Mouse (Mus musculus) forebrain, postnatal 0 days (tissue): ENCODE results near the gene Kansl2. TPM values are rescaled to one million over a fixed set of nuclear protein-coding genes. Genes with fewer than 3 reads are reported as not detected.
A peak's percentile ranks its signal among the peaks of the same experiment; 100 is the strongest.

Source experiments
- ATAC-seq: fragments of 200-750 bp; cut with Nextera tagmentation; 2 replicates; pipeline ENCODE4 v1.8.0; 2017; ENCODE audit warnings: mild to moderate bottlenecking, moderate library complexity
- DNase-seq: peaks from one replicate; pipeline ENCODE4 v3.0.0-alpha.2; 2015
- H3K27ac ChIP-seq: fragments of 300-500 bp; sonication (generic); 2 replicates; pipeline ENCODE4 v1.5.1; 2014; ENCODE audit warnings: low read depth, mild to moderate bottlenecking, antibody characterized with exemption, low read length, moderate library complexity, mixed read lengths
- H3K27me3 ChIP-seq: fragments of 300-500 bp; sonication (generic); 2 replicates; pipeline ENCODE4 v1.6.1; 2014; ENCODE audit warnings: mild to moderate bottlenecking, low read length, mixed read lengths; ENCODE audit not compliant: insufficient read depth
- H3K36me3 ChIP-seq: fragments of 300-500 bp; sonication (generic); 2 replicates; pipeline ENCODE4 v1.6.1; 2014; ENCODE audit warnings: mild to moderate bottlenecking, moderate library complexity; ENCODE audit not compliant: insufficient read depth
- H3K4me1 ChIP-seq: fragments of 300-500 bp; sonication (generic); 2 replicates; pipeline ENCODE4 v1.6.1; 2014; ENCODE audit warnings: antibody characterized with exemption; ENCODE audit not compliant: insufficient read depth
- H3K4me2 ChIP-seq: fragments of 300-500 bp; sonication (generic); 2 replicates; pipeline ENCODE4 v1.6.1; 2014; ENCODE audit warnings: low read depth, mild to moderate bottlenecking, moderate library complexity
- H3K4me3 ChIP-seq: fragments of 300-500 bp; sonication (generic); 2 replicates; pipeline ENCODE4 v1.5.1; 2014; ENCODE audit warnings: low read depth, low read length, mixed read lengths
- H3K9ac ChIP-seq: fragments of 300-500 bp; sonication (generic); 2 replicates; pipeline ENCODE4 v1.6.1; 2014; ENCODE audit warnings: mild to moderate bottlenecking
- H3K9me3 ChIP-seq: fragments of 300-500 bp; sonication (generic); 2 replicates; pipeline ENCODE4 v1.6.1; 2016; ENCODE audit warnings: low read length
- CTCF ChIP-seq: sonication (generic); IDR thresholded peaks from 2 replicates; pipeline ENCODE4 v1.5.1; 2016; ENCODE audit warnings: antibody characterized with exemption, control low read depth, low read depth
- WGBS: fragments of 180-500 bp; shearing (Covaris S2); extraction: QIAGEN DNeasy Blood & Tissue Kit; methylation state at CpG from one replicate; pipeline ENCODE4 v1.1.7; 2014; 5-methylcytosine and 5-hydroxymethylcytosine counted together
- polyA plus RNA-seq: library from polyadenylated mRNA; unstranded; fragments of >200 nt; fragmentation: Nextera tagmentation; extraction: Ambion mirVana; gene quantifications from 2 replicates; pipeline ENCODE4 v1.2.1, GENCODE M21; 2015
- total RNA-seq: library from RNA; depleted of rRNA; stranded (reverse); fragments of >200 nt; gene quantifications from 2 replicates; pipeline ENCODE4 v1.2.3, GENCODE M21; 2014; rRNA removed

The Kansl2 gene
- total RNA-seq = 69.9 and 74.1 TPM in 2 replicates
- 109 and 110 TPM in 2 replicates for polyA plus RNA-seq

DNA sequence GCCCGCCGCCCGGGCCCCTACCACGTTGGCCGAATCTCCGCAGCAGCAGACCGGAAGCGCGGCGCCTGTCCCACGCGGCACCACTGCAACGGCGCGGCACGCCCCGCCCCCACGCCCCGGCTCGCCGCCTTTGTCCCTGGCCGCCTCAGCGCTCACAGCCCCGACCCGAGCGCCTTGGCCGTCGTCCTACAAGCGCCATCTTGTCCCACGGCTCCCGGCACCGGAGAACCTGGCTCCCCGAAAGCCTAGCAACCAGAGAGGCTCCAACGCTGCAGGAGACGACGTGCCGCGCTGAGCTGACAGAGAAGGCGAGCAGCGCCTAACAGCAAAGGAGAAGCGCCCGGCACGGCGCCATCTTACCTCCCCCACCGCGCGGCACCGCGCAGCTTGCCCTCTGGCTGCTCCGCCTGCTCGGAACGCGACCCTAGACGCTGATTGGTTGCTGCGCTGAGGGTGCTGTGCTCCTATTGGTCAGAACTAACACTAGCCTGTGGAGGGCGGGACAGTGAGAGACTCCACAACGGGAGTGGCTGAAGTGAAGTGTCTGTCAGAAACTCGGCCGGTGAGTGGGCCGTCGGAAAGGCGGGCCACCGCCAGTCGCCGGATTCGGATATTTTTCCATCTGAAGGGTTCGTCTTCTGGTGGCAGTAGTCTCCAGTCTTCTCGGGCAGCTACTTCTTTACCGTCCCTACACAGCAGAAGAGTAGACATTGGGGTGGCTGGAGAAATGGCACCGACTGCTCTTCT is at the start of gene Kansl2:
Gene Kansl2 (minus strand): TSS at position 384 of the 747 bp plus-strand sequence.
- no peaks in the 10 kb centered on the region for H3K27me3 ChIP-seq
- peak within 1 kb of the TSS; percentile 97 for H3K9ac ChIP-seq
- 0 out of 2 replicates have a peak, but pooled peaks cover 3% of the 10 kb centered on the region for H3K4me1 ChIP-seq
- H3K4me3 ChIP-seq = peak within 1 kb of the TSS; percentile 87
- no peaks in the 10 kb centered on the region for H3K9me3 ChIP-seq
- peak; percentile 100 for ATAC-seq
- peak; percentile 99 for DNase-seq
- no peak; the same call in 1 of the 2 replicates for TF ChIP-seq CTCF
- peak within 1 kb of the TSS; percentile 99 for H3K27ac ChIP-seq
- under 1% methylated on average over 70 of the region's 70 CpGs for WGBS
- peaks cover 11% of the 10 kb centered on the region for H3K36me3 ChIP-seq
- H3K4me2 ChIP-seq = peak within 1 kb of the TSS; percentile 76

DNA sequence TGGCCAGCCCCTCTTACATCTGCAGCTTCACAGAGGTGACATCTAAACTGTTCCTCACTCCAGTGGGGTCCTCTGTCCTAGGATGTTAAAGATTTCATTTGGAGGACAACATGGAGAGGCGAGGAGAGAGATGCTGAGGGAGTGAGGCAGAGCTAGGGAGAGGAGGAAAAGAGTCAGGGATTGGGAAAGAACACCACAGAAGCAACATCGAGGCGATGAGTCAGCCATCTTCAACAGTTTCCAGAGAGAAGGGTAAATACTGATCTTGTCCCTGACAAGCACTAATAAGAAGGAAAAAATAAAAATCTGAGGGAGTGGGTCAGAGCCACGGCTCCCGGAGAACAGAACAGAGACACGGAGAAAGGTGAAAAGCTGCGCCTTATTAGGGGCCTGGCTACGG is 48.9 kb upstream of the Kansl2 start:
- Histone ChIP-seq H3K4me1 (no peaks in the 10 kb centered on the region), H3K4me3 (no peak overlapping the region), H3K27ac (no peak overlapping the region), H3K27me3 (no peaks in the 10 kb centered on the region), H3K9me3 (no peaks in the 10 kb centered on the region), H3K4me2 (no peak overlapping the region), H3K36me3 (no peaks in the 10 kb centered on the region), H3K9ac (no peak overlapping the region)
- 78% methylated on average over 8 of the region's 8 CpGs for WGBS
- ATAC-seq (no peak), DNase-seq (no peak)
- TF ChIP-seq CTCF = no peak

DNA sequence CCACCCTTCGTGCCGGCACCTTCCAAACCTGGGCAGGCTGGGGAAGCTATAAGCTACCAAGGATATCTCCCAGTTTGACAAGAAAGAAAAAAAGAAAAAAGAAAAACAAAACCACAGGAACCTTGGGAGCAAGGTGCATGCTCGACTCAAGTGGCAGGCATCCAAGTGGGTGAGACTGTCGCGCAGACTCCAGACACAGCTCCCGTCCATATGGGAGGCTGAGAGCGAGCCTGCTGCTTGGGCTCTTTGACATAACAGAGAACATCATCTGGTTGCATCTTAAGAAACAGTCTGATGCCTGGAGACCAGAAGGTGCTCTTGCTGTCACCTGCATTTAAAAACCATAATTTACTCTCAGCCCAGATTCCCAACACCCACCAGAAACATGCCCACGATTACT is 48.3 kb upstream of the Kansl2 start:
- TF ChIP-seq CTCF = no peak
- H3K4me1 ChIP-seq = no peaks in the 10 kb centered on the region
- peak; percentile 31 for DNase-seq
- 58% methylated on average over 8 of the region's 8 CpGs for WGBS
- no peak overlapping the region for H3K4me3 ChIP-seq
- H3K27me3 ChIP-seq = no peaks in the 10 kb centered on the region
- H3K27ac ChIP-seq = no peak overlapping the region
- H3K9ac ChIP-seq = no peak overlapping the region
- H3K9me3 ChIP-seq = no peaks in the 10 kb centered on the region
- no peaks in the 10 kb centered on the region for H3K36me3 ChIP-seq
- no peak overlapping the region for H3K4me2 ChIP-seq
- peak; percentile 49; the same call in 1 of the 2 replicates for ATAC-seq

DNA sequence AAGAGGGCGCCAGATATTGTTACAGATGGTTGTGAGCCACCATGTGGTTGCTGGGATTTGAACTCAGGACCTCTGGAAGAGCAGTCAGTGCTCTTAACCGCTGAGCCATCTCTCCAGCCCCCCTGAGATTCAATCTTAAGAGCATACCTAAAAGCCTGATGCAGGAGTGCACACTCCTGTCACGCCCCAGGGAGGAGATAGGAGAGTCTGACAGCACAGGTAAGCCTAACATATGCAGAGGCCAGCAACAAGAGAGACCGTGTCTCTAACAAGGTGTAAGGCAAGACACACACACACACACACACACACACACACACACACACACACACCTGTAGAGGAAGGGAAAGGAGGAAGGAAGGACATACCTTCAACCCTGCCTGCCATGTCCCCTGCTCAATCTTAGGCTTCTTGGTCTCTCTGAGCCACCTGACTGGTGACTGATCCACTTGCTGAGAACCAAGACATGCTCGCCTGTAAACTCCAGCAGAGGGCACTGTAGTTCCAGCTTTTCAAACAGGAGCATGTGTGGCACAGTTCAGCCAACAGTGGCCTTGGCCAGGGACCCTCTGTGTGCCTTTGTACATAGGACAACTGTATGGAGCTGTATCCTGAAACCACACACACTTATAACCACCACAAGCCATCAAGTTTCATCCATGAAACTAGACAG is 45.9 kb upstream of the Kansl2 start:
- TF ChIP-seq CTCF = peak; percentile 94
- peak; percentile 93 for ATAC-seq

DNA sequence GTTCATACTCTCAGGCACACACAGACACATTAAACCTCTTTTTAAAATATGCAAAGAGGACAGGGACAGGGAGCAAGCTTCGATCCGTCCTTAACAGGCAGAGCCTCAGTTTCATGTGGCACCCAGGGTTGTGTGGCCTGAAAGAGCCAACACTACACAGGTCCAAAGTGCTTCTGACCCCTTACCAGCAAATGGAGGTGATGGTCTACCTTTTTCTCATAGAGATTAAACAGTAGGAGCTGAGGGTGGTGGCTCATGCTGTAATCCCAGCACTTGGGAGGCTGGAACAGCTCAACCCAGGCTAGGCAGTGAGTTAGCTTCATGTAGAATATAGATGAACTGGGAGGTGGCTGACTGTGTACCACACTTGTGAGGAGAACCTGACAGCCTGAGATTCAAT is 45.2 kb upstream of the Kansl2 start:
- no peaks in the 10 kb centered on the region for H3K4me1 ChIP-seq
- DNase-seq (no peak), ATAC-seq (no peak)
- H3K9ac ChIP-seq = no peak overlapping the region
- 76% methylated on average over 2 of the region's 2 CpGs for WGBS
- no peaks in the 10 kb centered on the region for H3K9me3 ChIP-seq
- H3K36me3 ChIP-seq = no peaks in the 10 kb centered on the region
- no peak overlapping the region for H3K27ac ChIP-seq
- H3K4me2 ChIP-seq = no peak overlapping the region
- H3K27me3 ChIP-seq = no peaks in the 10 kb centered on the region; the same call in 1 of the 2 replicates
- no peak overlapping the region for H3K4me3 ChIP-seq
- TF ChIP-seq CTCF = no peak

More for the DNA sequence above, 45.9 kb upstream of the Kansl2 start:
- Histone ChIP-seq H3K9ac (no peak overlapping the region), H3K27me3 (no peaks in the 10 kb centered on the region), H3K9me3 (no peaks in the 10 kb centered on the region), H3K4me3 (no peak overlapping the region), H3K4me2 (no peak overlapping the region), H3K36me3 (no peaks in the 10 kb centered on the region), H3K27ac (no peak overlapping the region), H3K4me1 (no peaks in the 10 kb centered on the region)
- 40% methylated on average over 5 of the region's 5 CpGs for WGBS
- DNase-seq = peak; percentile 88

DNA sequence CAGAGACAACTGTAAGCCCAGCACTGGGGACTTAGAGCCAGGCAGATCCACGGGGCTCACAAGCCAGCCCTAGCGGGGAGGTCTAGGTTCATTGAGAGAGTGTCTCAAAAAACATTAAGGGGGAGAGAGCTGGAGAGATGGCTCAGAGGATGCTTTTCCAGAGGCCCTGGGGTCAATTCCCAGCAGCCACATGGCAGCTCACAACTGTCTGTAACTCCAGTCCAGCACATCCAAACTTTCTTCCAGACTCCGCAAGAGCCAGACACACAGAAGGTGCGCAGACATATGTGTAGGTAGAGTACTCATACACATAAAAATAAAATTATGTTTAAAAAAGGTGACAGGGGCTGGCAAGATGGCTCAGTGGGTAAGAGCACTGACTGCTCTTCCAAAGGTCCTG is 39.2 kb upstream of the Kansl2 start:
- no peaks in the 10 kb centered on the region for H3K9me3 ChIP-seq
- H3K4me3 ChIP-seq = no peak overlapping the region
- H3K4me1 ChIP-seq = peaks cover 5% of the 10 kb centered on the region
- H3K27me3 ChIP-seq = no peaks in the 10 kb centered on the region; the same call in 1 of the 2 replicates
- 78% methylated on average over 4 of the region's 4 CpGs for WGBS
- no peak overlapping the region for H3K27ac ChIP-seq
- no peaks in the 10 kb centered on the region for H3K36me3 ChIP-seq
- no peak overlapping the region for H3K9ac ChIP-seq
- no peak overlapping the region for H3K4me2 ChIP-seq
- no peak for TF ChIP-seq CTCF
- no peak for DNase-seq
- ATAC-seq = no peak
